Mouse (Mus musculus) G1E (cell line): ENCODE measurements around the gene Fry. TPM values are rescaled to one million over a fixed set of nuclear protein-coding genes. Genes with fewer than 3 reads are reported as not detected.

Experiments used
- ATAC-seq: 2 replicates; pipeline ENCODE4 v1.8.0; 2016; ENCODE audit warnings: mild to moderate bottlenecking; ENCODE audit not compliant: insufficient number of reproducible peaks, poor library complexity, low FRiP score, severe bottlenecking; ENCODE audit errors: extremely low read depth
- DNase-seq: peaks from one replicate; pipeline ENCODE4 v3.0.0; 2012; ENCODE audit warnings: low spot score
- H3K27me3 ChIP-seq: 2 replicates; pipeline ENCODE4 v1.6.1; 2012; ENCODE audit warnings: mild to moderate bottlenecking, low read length, inconsistent platforms; ENCODE audit not compliant: insufficient read depth
- H3K36me3 ChIP-seq: replicated peaks from 2 replicates; pipeline ENCODE3; 2012; ENCODE audit warnings: mild to moderate bottlenecking, inconsistent platforms
- H3K4me1 ChIP-seq: 2 replicates; pipeline ENCODE4 v1.6.1; 2012; ENCODE audit warnings: low read depth, low read length, inconsistent platforms, mixed read lengths; ENCODE audit not compliant: insufficient read depth
- H3K4me3 ChIP-seq: 2 replicates; pipeline ENCODE4 v1.5.1; 2012; ENCODE audit warnings: low read depth, mild to moderate bottlenecking, inconsistent platforms, low read length, moderate library complexity, mixed read lengths
- H3K9me3 ChIP-seq: replicated peaks from 2 replicates; pipeline ENCODE4 v1.6.1; 2012; ENCODE audit warnings: inconsistent platforms
- CTCF ChIP-seq: IDR thresholded peaks from 2 replicates; pipeline ENCODE4 v1.5.1; 2012; ENCODE audit warnings: low read depth, low read length, inconsistent platforms, mixed read lengths
- GATA1 ChIP-seq: IDR thresholded peaks from 2 replicates; pipeline ENCODE4 v1.6.1; 2012; ENCODE audit warnings: borderline replicate concordance, low read length, inconsistent platforms, mixed read lengths
- GATA2 ChIP-seq: IDR thresholded peaks from 2 replicates; pipeline ENCODE4 v1.6.1; 2012; ENCODE audit warnings: low read depth, low read length, inconsistent platforms, borderline replicate concordance
- POLR2AphosphoS5 ChIP-seq: IDR thresholded peaks from 2 replicates; pipeline ENCODE4 v1.6.1; 2012; ENCODE audit warnings: low read depth, low read length, inconsistent platforms; ENCODE audit not compliant: insufficient replicate concordance
- TAL1 ChIP-seq: conservative IDR thresholded peaks from 2 replicates; pipeline ENCODE4 v1.6.1; 2012; ENCODE audit warnings: low read depth, low read length, inconsistent platforms, mixed read lengths
- polyA plus RNA-seq: library from polyadenylated mRNA; stranded (reverse); fragments of >175 nt; gene quantifications from 2 replicates; pipeline ENCODE4 v1.2.3, GENCODE M21; 2012
- total RNA-seq, 2 experiments: library from RNA; stranded (forward) in 1 of 2; stranded (reverse) in 1 of 2; fragments of 200-1000 nt in 1 of 2; fragments of >200 nt in 1 of 2; fragmentation: Nextera tagmentation in 1 of 2; gene quantifications; 2 replicates each; pipeline ENCODE4 v1.2.3; 2014 to 2017

Fry gene
- total and polyA plus RNA-seq, 3 experiments, result 2.6 to 5.5 (median 2.7) TPM

DNA sequence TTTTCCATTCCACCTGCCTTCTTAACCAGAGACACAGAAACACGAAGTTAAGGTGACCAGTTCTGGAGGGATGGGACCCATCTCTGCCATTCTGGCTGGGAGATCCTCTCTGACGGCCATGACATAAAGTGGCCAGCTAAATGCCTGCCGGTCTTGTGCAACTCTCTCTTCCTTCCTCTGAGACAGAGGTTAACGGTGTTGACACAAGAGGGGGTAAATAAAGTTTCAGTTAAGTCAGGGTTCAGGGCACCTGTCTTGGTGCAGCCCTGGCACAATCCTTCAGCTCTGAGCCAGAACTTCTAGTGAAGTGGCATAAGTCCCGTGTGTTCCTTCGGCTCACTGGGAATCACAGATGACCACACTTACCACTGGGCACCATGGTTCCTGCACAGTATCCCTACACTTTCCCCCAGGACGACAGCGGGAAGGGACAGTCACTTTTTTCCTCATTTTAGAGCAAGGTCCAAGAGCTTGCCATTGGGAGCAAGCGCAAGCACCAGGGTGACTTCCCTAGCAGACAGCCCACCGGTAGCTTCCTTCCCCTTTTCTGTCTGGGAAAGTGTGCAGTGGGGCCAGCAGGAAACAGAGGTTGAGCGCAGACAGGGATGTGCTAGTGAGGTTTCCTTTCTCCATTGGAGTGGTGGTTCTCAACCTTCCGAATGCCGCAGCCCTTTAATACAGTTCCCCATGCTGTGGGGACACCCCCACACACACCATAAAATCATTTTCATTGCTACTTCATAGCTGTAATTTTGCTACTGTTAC lies 58.0 kb downstream of the Fry start:
- Histone ChIP-seq H3K9me3 (peaks cover 49% of the 10 kb centered on the region), H3K4me3 (no peak overlapping the region), H3K36me3 (no peaks in the 10 kb centered on the region), H3K27me3 (no peaks in the 10 kb centered on the region), H3K4me1 (no peaks in the 10 kb centered on the region)
- DNase-seq (no peak), ATAC-seq (no peak)
- TF ChIP-seq TAL1 (no peak), GATA2 (no peak), POLR2AphosphoS5 (no peak), CTCF (no peak), GATA1 (no peak)

DNA sequence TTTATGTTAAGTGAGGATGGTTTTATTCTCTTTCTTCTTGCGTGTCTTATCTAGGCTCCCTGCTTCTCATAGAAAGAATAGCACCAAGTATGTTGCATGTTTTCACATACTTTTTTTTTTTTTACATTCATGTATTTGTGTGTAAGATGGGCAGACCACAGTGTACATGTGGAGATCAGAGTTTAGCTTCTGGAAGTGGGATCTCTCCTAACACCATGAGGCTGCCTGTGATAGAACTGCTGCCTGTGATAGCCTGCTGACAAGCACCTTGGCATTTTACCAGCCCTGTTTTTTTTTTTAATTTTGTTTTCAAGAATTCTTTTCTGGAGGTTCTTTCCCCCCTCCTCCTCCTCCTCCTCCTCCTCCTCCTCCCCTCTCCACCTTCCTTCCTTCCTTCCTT lies 59.3 kb downstream of the Fry start:
- H3K27me3 ChIP-seq, result no peaks in the 10 kb centered on the region
- ATAC-seq (no peak), DNase-seq (no peak)
- H3K36me3 ChIP-seq, result no peaks in the 10 kb centered on the region
- no peak overlapping the region for H3K4me3 ChIP-seq
- H3K4me1 ChIP-seq, result no peaks in the 10 kb centered on the region
- TF ChIP-seq GATA2, result no peak
- TF ChIP-seq POLR2AphosphoS5, result no peak
- TF ChIP-seq GATA1, result no peak
- H3K9me3 ChIP-seq, result peaks cover 46% of the 10 kb centered on the region

- Histone ChIP-seq H3K9me3 (peaks cover 44% of the 10 kb centered on the region), H3K27me3 (no peaks in the 10 kb centered on the region), H3K4me3 (no peak overlapping the region), H3K36me3 (no peaks in the 10 kb centered on the region), H3K4me1 (no peaks in the 10 kb centered on the region)
- ATAC-seq (no peak), DNase-seq (no peak)
- TF ChIP-seq CTCF, result no peak
- no peak for TF ChIP-seq TAL1
- no peak for TF ChIP-seq POLR2AphosphoS5
- no peak for TF ChIP-seq GATA2
- TF ChIP-seq GATA1, result no peak
These were observed 59.9 kb downstream of the Fry start for GRCm38 (mm10) chr5:150178194-150178801.

- no peaks in the 10 kb centered on the region for H3K27me3 ChIP-seq
- no peaks in the 10 kb centered on the region for H3K36me3 ChIP-seq
- no peak for ATAC-seq
- DNase-seq, result no peak
- H3K9me3 ChIP-seq, result peaks cover 35% of the 10 kb centered on the region
- no peaks in the 10 kb centered on the region for H3K4me1 ChIP-seq
- TF ChIP-seq POLR2AphosphoS5 (no peak), TAL1 (no peak), GATA1 (no peak), CTCF (no peak), GATA2 (no peak)
- H3K4me3 ChIP-seq, result no peak overlapping the region
These were observed 62.7 kb downstream of the Fry start for GRCm38 (mm10) chr5:150180985-150181607.

DNA sequence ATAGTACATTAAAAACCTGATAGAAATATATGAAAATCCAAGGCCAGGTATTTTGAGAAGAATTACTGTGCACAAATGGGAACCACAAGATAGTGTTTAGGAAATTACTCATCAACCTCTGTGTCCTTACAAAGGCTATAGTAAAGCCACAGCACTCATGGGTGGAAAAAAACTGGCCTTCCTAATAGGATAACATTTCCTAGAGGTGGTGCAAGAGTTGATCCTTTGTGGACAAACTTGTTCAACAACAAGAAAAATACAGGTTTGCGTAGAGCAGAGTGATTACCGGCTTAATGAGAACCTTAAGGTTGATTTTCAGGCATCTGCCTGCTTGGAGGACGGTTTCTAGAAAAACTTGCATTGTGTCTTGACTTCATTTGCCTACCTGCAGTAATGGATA lies 66.5 kb downstream of the Fry start:
- H3K9me3 ChIP-seq, result peaks cover 33% of the 10 kb centered on the region
- no peak for ATAC-seq
- no peak for DNase-seq
- no peaks in the 10 kb centered on the region for H3K4me1 ChIP-seq
- no peaks in the 10 kb centered on the region for H3K36me3 ChIP-seq
- no peak overlapping the region for H3K4me3 ChIP-seq
- no peaks in the 10 kb centered on the region for H3K27me3 ChIP-seq
- TF ChIP-seq GATA1 (no peak), GATA2 (no peak), TAL1 (no peak), POLR2AphosphoS5 (no peak), CTCF (no peak)

GRCm38 (mm10) chr5:150186121-150186520 lies 67.7 kb downstream of the Fry start:
- no peaks in the 10 kb centered on the region for H3K27me3 ChIP-seq
- no peak for DNase-seq
- no peak overlapping the region for H3K4me3 ChIP-seq
- peaks cover 38% of the 10 kb centered on the region for H3K9me3 ChIP-seq
- no peak for TF ChIP-seq CTCF
- no peaks in the 10 kb centered on the region for H3K36me3 ChIP-seq
- no peaks in the 10 kb centered on the region for H3K4me1 ChIP-seq
- ATAC-seq, result no peak
